In genomic region chr1:57394051-57394450, GRCm38 (mm10) we compare ENCODE assay signal across 8 mouse cellular contexts. TPM values are rescaled to one million over a fixed set of nuclear protein-coding genes. Genes with fewer than 3 reads are reported as not detected.
DNase-seq lines count a peak whose midpoint lies in the region; ATAC-seq lines count a peak whose summit lies in the region.

No protein-coding gene starts in this region.

- 70% methylated on average over 3 of the region's 3 CpGs for WGBS in kidney, embryonic 14.5 days

- ATAC-seq in kidney, embryonic 14.5 days (ENCODE audit: low FRiP score, low TSS enrichment): no peak
- ATAC-seq in common myeloid progenitor, adult 5-6 weeks (replicated peaks; ENCODE audit: low read depth, poor library complexity, severe bottlenecking): peak; percentile 73; the same call in 1 of the 2 replicates

- no peak overlapping the region for H3K4me2 ChIP-seq in kidney, embryonic 14.5 days (replicated peaks; ENCODE audit: low read depth, low read length)

- peaks cover 35% of the 10 kb centered on the region for H3K36me3 ChIP-seq in kidney, embryonic 14.5 days (ENCODE audit: control insufficient read depth, insufficient read depth, low read length)

- H3K4me1 ChIP-seq in kidney, embryonic 14.5 days (ENCODE audit: control insufficient read depth, insufficient read depth, low read length): no peaks in the 10 kb centered on the region

- H3K27ac ChIP-seq in kidney, embryonic 14.5 days (ENCODE audit: low read depth, low read length): no peak overlapping the region

- H3K9ac ChIP-seq in kidney, embryonic 14.5 days (ENCODE audit: low read depth, low read length): no peak overlapping the region

- no peaks in the 10 kb centered on the region for H3K27me3 ChIP-seq in kidney, embryonic 14.5 days (ENCODE audit: control insufficient read depth, insufficient read depth, low read length)

- H3K4me3 ChIP-seq in kidney, embryonic 14.5 days (ENCODE audit: low read length): no peak overlapping the region

- DNase-seq in kidney, adult 9 months: peak; percentile 55
- peak; percentile 79 for DNase-seq in CD4-positive, CD25-positive, alpha-beta regulatory T cell, adult 2 months (ENCODE audit: low read depth, low spot score)
- peak; percentile 43 for DNase-seq in T-cell, adult 2 months (ENCODE audit: low spot score)
- peak; percentile 27 to 78 for DNase-seq in kidney, postnatal 36 days
- peak; percentile 62 for DNase-seq in mesoderm, embryonic 11.5 days (ENCODE audit: low read depth, low spot score)
- no peak for DNase-seq in yolk sac, embryonic 10.5 days (ENCODE audit: low spot score)

- H3K9me3 ChIP-seq in kidney, embryonic 14.5 days (ENCODE audit: control insufficient read depth, low read length): no peaks in the 10 kb centered on the region

RNA-seq across cellular contexts. Expression of gene Maip1, which starts 12.1 kb away (rescaled TPM):
- polyA plus RNA-seq in kidney, embryonic 14.5 days (2014; fragmentation: Nextera tagmentation; extraction: Ambion mirVana): 21.1 and 21.2 TPM in 2 replicates
- 11.3 and 16.8 TPM in 2 replicates for total RNA-seq in common myeloid progenitor, adult 5-6 weeks (2017)

RNA-seq across cellular contexts. Expression of gene Tyw5, which starts 12.8 kb away (rescaled TPM):
- 24.8 and 30.2 TPM in 2 replicates for polyA plus RNA-seq in kidney, embryonic 14.5 days (2014; fragmentation: Nextera tagmentation; extraction: Ambion mirVana)
- 14.6 and 22.1 TPM in 2 replicates for total RNA-seq in common myeloid progenitor, adult 5-6 weeks (2017)

RNA-seq across cellular contexts. Expression of gene 1700066M21Rik, which starts 16.6 kb away (rescaled TPM):
- 10.9 and 12.8 TPM in 2 replicates for polyA plus RNA-seq in kidney, embryonic 14.5 days (2014; fragmentation: Nextera tagmentation; extraction: Ambion mirVana)
- 14.2 and 18.7 TPM in 2 replicates for total RNA-seq in common myeloid progenitor, adult 5-6 weeks (2017)
